Mouse (Mus musculus): ENCODE measurements around the gene Ace3. TPM values are rescaled to one million over a fixed set of nuclear protein-coding genes. Genes with fewer than 3 reads are reported as not detected.
"Not testable (repeated sequence)": the region's sequence is repeated elsewhere in the genome, so short reads cannot be mapped to it uniquely, and the experiment has no call there.

The Ace3 gene
- polyA plus RNA-seq, 1 experiment from 2014 or later = not detected

- no peak overlapping the region for H3K27ac ChIP-seq (ENCODE audit: low read depth, low read length)
- H3K4me1 ChIP-seq (replicated peaks; ENCODE audit: control insufficient read depth, insufficient read depth, low read length) = 0 out of 2 replicates have a peak, but pooled peaks cover 2% of the 10 kb centered on the region
- H3K4me2 ChIP-seq (replicated peaks; ENCODE audit: low read depth, low read length) = peak overlapping the region; percentile 86
- no peaks in the 10 kb centered on the region for H3K9me3 ChIP-seq (ENCODE audit: control insufficient read depth, low read length)
- H3K4me3 ChIP-seq (ENCODE audit: low read depth, low read length) = peak overlapping the region; percentile 37
- peak; percentile 60 for DNase-seq (ENCODE audit: low spot score)
- peak overlapping the region; percentile 49; the same call in 1 of the 2 replicates for H3K9ac ChIP-seq (ENCODE audit: low read depth, low read length)
- no peaks in the 10 kb centered on the region for H3K36me3 ChIP-seq (ENCODE audit: control insufficient read depth, insufficient read depth, low read length)
- peaks cover 5% of the 10 kb centered on the region; the same call in 1 of the 2 replicates for H3K27me3 ChIP-seq (ENCODE audit: control insufficient read depth, insufficient read depth, low read length)
- peak; percentile 64; the same call in 1 of the 2 replicates for ATAC-seq (ENCODE audit: low FRiP score)
- 2% methylated on average over 50 of the region's 50 CpGs for WGBS
These were observed 25.7 kb downstream of the Ace3 start for GRCm38 (mm10) chr11:106020051-106020763.

GRCm38 (mm10) chr11:106025774-106026173 is 31.3 kb downstream of the Ace3 start:
- Histone ChIP-seq H3K9ac (ENCODE audit: low read depth, low read length) (no peak overlapping the region), H3K36me3 (ENCODE audit: control insufficient read depth, insufficient read depth, low read length) (no peaks in the 10 kb centered on the region), H3K4me2 (replicated peaks; ENCODE audit: low read depth, low read length) (no peak overlapping the region), H3K9me3 (ENCODE audit: control insufficient read depth, low read length) (no peaks in the 10 kb centered on the region), H3K27me3 (ENCODE audit: control insufficient read depth, insufficient read depth, low read length) (no peaks in the 10 kb centered on the region; the same call in 1 of the 2 replicates), H3K4me3 (ENCODE audit: low read depth, low read length) (no peak overlapping the region), H3K27ac (ENCODE audit: low read depth, low read length) (no peak overlapping the region), H3K4me1 (replicated peaks; ENCODE audit: control insufficient read depth, insufficient read depth, low read length) (no peaks in the 10 kb centered on the region)
- WGBS = 79% methylated on average over 3 of the region's 3 CpGs
- ATAC-seq (ENCODE audit: low FRiP score) (no peak), DNase-seq (ENCODE audit: low spot score) (no peak)

- Histone ChIP-seq H3K4me3 (ENCODE audit: low read depth, low read length) (no peak overlapping the region), H3K4me1 (replicated peaks; ENCODE audit: control insufficient read depth, insufficient read depth, low read length) (no peaks in the 10 kb centered on the region), H3K27ac (ENCODE audit: low read depth, low read length) (no peak overlapping the region), H3K36me3 (ENCODE audit: control insufficient read depth, insufficient read depth, low read length) (no peaks in the 10 kb centered on the region), H3K9ac (ENCODE audit: low read depth, low read length) (no peak overlapping the region), H3K27me3 (ENCODE audit: control insufficient read depth, insufficient read depth, low read length) (no peaks in the 10 kb centered on the region), H3K4me2 (replicated peaks; ENCODE audit: low read depth, low read length) (no peak overlapping the region), H3K9me3 (ENCODE audit: control insufficient read depth, low read length) (no peaks in the 10 kb centered on the region)
- WGBS = 42% methylated on average over 10 of the region's 11 CpGs
- ATAC-seq (ENCODE audit: low FRiP score) (no peak), DNase-seq (ENCODE audit: low spot score) (peak; percentile 60)
These were observed 32.1 kb downstream of the Ace3 start for GRCm38 (mm10) chr11:106026465-106027151.

- Histone ChIP-seq H3K9me3 (ENCODE audit: control insufficient read depth, low read length) (no peaks in the 10 kb centered on the region), H3K27me3 (ENCODE audit: control insufficient read depth, insufficient read depth, low read length) (no peaks in the 10 kb centered on the region), H3K4me1 (replicated peaks; ENCODE audit: control insufficient read depth, insufficient read depth, low read length) (no peaks in the 10 kb centered on the region), H3K36me3 (ENCODE audit: control insufficient read depth, insufficient read depth, low read length) (no peaks in the 10 kb centered on the region), H3K27ac (ENCODE audit: low read depth, low read length) (no peak overlapping the region), H3K9ac (ENCODE audit: low read depth, low read length) (no peak overlapping the region), H3K4me2 (replicated peaks; ENCODE audit: low read depth, low read length) (no peak overlapping the region), H3K4me3 (ENCODE audit: low read depth, low read length) (no peak overlapping the region)
- 88% methylated on average over 5 of the region's 5 CpGs for WGBS
- ATAC-seq (ENCODE audit: low FRiP score) (no peak), DNase-seq (ENCODE audit: low spot score) (no peak)
These were observed 33.1 kb downstream of the Ace3 start for GRCm38 (mm10) chr11:106027607-106028006.

GRCm38 (mm10) chr11:106032074-106032473 is 37.6 kb downstream of the Ace3 start:
- ATAC-seq (ENCODE audit: low FRiP score); H3K4me2 ChIP-seq (replicated peaks; ENCODE audit: low read depth, low read length); H3K9ac ChIP-seq (ENCODE audit: low read depth, low read length); DNase-seq (ENCODE audit: low spot score); H3K36me3 ChIP-seq (ENCODE audit: control insufficient read depth, insufficient read depth, low read length); H3K27ac ChIP-seq (ENCODE audit: low read depth, low read length); H3K9me3 ChIP-seq (ENCODE audit: control insufficient read depth, low read length); H3K27me3 ChIP-seq (ENCODE audit: control insufficient read depth, insufficient read depth, low read length); H3K4me1 ChIP-seq (replicated peaks; ENCODE audit: control insufficient read depth, insufficient read depth, low read length): not testable (repeated sequence)
- WGBS = 43% methylated on average over 5 of the region's 25 CpGs
- peak overlapping the region; percentile 8; the same call in 1 of the 2 replicates for H3K4me3 ChIP-seq (ENCODE audit: low read depth, low read length)

GRCm38 (mm10) chr11:106033491-106033919 is 39.0 kb downstream of the Ace3 start:
- Histone ChIP-seq H3K9ac (ENCODE audit: low read depth, low read length) (peak overlapping the region; percentile 40; the same call in 1 of the 2 replicates), H3K27ac (ENCODE audit: low read depth, low read length) (peak overlapping the region; percentile 47; the same call in 1 of the 2 replicates), H3K4me1 (replicated peaks; ENCODE audit: control insufficient read depth, insufficient read depth, low read length) (no peaks in the 10 kb centered on the region; the same call in 1 of the 2 replicates), H3K4me3 (ENCODE audit: low read depth, low read length) (no peak overlapping the region; the same call in 1 of the 2 replicates), H3K9me3 (ENCODE audit: control insufficient read depth, low read length) (no peaks in the 10 kb centered on the region), H3K27me3 (ENCODE audit: control insufficient read depth, insufficient read depth, low read length) (no peaks in the 10 kb centered on the region), H3K4me2 (replicated peaks; ENCODE audit: low read depth, low read length) (no peak overlapping the region), H3K36me3 (ENCODE audit: control insufficient read depth, insufficient read depth, low read length) (no peaks in the 10 kb centered on the region)
- peak; percentile 39 for DNase-seq (ENCODE audit: low spot score)
- 41% methylated on average over 11 of the region's 11 CpGs for WGBS
- 0 out of 2 replicates have a peak, but pooled peaks have one; percentile 11 for ATAC-seq (ENCODE audit: low FRiP score)

GRCm38 (mm10) chr11:106034986-106035385 is 40.5 kb downstream of the Ace3 start:
- Histone ChIP-seq H3K27me3 (ENCODE audit: control insufficient read depth, insufficient read depth, low read length) (no peaks in the 10 kb centered on the region), H3K4me3 (ENCODE audit: low read depth, low read length) (no peak overlapping the region), H3K4me2 (replicated peaks; ENCODE audit: low read depth, low read length) (no peak overlapping the region), H3K36me3 (ENCODE audit: control insufficient read depth, insufficient read depth, low read length) (no peaks in the 10 kb centered on the region), H3K9me3 (ENCODE audit: control insufficient read depth, low read length) (no peaks in the 10 kb centered on the region), H3K9ac (ENCODE audit: low read depth, low read length) (no peak overlapping the region), H3K4me1 (replicated peaks; ENCODE audit: control insufficient read depth, insufficient read depth, low read length) (no peaks in the 10 kb centered on the region; the same call in 1 of the 2 replicates), H3K27ac (ENCODE audit: low read depth, low read length) (no peak overlapping the region)
- WGBS = 91% methylated on average over 9 of the region's 9 CpGs
- ATAC-seq (ENCODE audit: low FRiP score) (no peak), DNase-seq (ENCODE audit: low spot score) (no peak)

- H3K4me2 ChIP-seq (replicated peaks; ENCODE audit: low read depth, low read length) = peak within 1 kb of the TSS; percentile 85
- no peaks in the 10 kb centered on the region for H3K36me3 ChIP-seq (ENCODE audit: control insufficient read depth, insufficient read depth, low read length)
- H3K9ac ChIP-seq (ENCODE audit: low read depth, low read length) = peak within 1 kb of the TSS; percentile 90
- H3K27ac ChIP-seq (ENCODE audit: low read depth, low read length) = peak within 1 kb of the TSS; percentile 85
- H3K9me3 ChIP-seq (ENCODE audit: control insufficient read depth, low read length) = no peaks in the 10 kb centered on the region
- no peaks in the 10 kb centered on the region; the same call in 1 of the 2 replicates for H3K4me1 ChIP-seq (replicated peaks; ENCODE audit: control insufficient read depth, insufficient read depth, low read length)
- ATAC-seq (ENCODE audit: low FRiP score) = peak; percentile 98
- H3K4me3 ChIP-seq (ENCODE audit: low read depth, low read length) = peak within 1 kb of the TSS; percentile 99
- no peaks in the 10 kb centered on the region for H3K27me3 ChIP-seq (ENCODE audit: control insufficient read depth, insufficient read depth, low read length)
- peak; percentile 99 for DNase-seq (ENCODE audit: low spot score)
- WGBS = under 1% methylated on average over 63 of the region's 66 CpGs
These were observed 42.3 kb downstream of the Ace3 start, which contains the start of gene Dcaf7 for GRCm38 (mm10) chr11:106036548-106037417. Dcaf7 (plus strand) TSS chr11:106036872.

Data from hindbrain, embryonic 11.5 days (tissue).